ENCODE assay signal across 9 mouse cellular contexts in genomic region chr5:115133358-115134066, GRCm38 (mm10). TPM values are rescaled to one million over a fixed set of nuclear protein-coding genes. Genes with fewer than 3 reads are reported as not detected.
A peak's percentile ranks its signal among the peaks of the same experiment; 100 is the strongest.
DNase-seq lines count a peak whose midpoint lies in the region; ATAC-seq and TF ChIP-seq lines count a peak whose summit lies in the region.
"Had no signal": no experiment of that assay in that cellular context is flagged by ENCODE, and none has a peak within 500 bp of the region (broad histone marks: within the 10 kb centered on the region; RNA-seq: fewer than 3 reads in every experiment).

No protein-coding gene starts in this region.

- intact Hi-C loops in left cerebral cortex, postnatal 36 days (cut with DNase I): no loop called here

- peak overlapping the region; percentile 76 for H3K9ac ChIP-seq in kidney, embryonic 15.5 days
- peak overlapping the region; percentile 71; the same call in 1 of the 2 replicates for H3K9ac ChIP-seq in hindbrain, postnatal 0 days (replicated peaks; ENCODE audit: low read length)
- peak overlapping the region; percentile 84; the same call in 1 of the 2 replicates for H3K9ac ChIP-seq in midbrain, postnatal 0 days (replicated peaks; ENCODE audit: low read length, poor library complexity, severe bottlenecking)

- no peak for DNase-seq in kidney, adult 11 months
- DNase-seq in hindbrain, postnatal 0 days (ENCODE audit: low spot score): no peak
- DNase-seq in midbrain, postnatal 0 days (ENCODE audit: low spot score): no peak
- no peak for DNase-seq in right cerebral cortex, adult 2 months (ENCODE audit: low spot score in 2 of 2)
- no peak for DNase-seq in left cerebral cortex, postnatal 36 days (ENCODE audit: low spot score in 2 of 2)
- no peak for DNase-seq in layer of hippocampus, adult 11-12 months (ENCODE audit: low spot score)
- DNase-seq: adrenal gland, postnatal 25 days had no signal

- TF ChIP-seq CTCF in cortical plate, adult 2 months (IDR thresholded peaks at IDR 0.05; ENCODE audit: extremely low read depth, insufficient read depth, low read length): no peak
- TF ChIP-seq CTCF in hindbrain, postnatal 0 days (IDR thresholded peaks at IDR 0.05; ENCODE audit: low read depth): no peak
- no peak for TF ChIP-seq CTCF in midbrain, postnatal 0 days (IDR thresholded peaks at IDR 0.05)

- H3K9me3 ChIP-seq in kidney, embryonic 15.5 days (replicated peaks): no peaks in the 10 kb centered on the region
- no peaks in the 10 kb centered on the region for H3K9me3 ChIP-seq in hindbrain, postnatal 0 days (ENCODE audit: low read length)
- H3K9me3 ChIP-seq in midbrain, postnatal 0 days (ENCODE audit: low read length): no peaks in the 10 kb centered on the region

- H3K4me1 ChIP-seq in kidney, embryonic 15.5 days: peaks cover 18% of the 10 kb centered on the region
- H3K4me1 ChIP-seq in cortical plate, adult 2 months (ENCODE audit: control insufficient read depth, insufficient read depth, low read length): peaks cover 8% of the 10 kb centered on the region
- H3K4me1 ChIP-seq in hindbrain, postnatal 0 days (ENCODE audit: insufficient read depth, low read length): peaks cover 4% of the 10 kb centered on the region; the same call in 1 of the 2 replicates
- peaks cover 10% of the 10 kb centered on the region; the same call in 1 of the 2 replicates for H3K4me1 ChIP-seq in midbrain, postnatal 0 days (ENCODE audit: insufficient read depth, low read length)

- H3K27ac ChIP-seq in kidney, embryonic 15.5 days: no peak overlapping the region
- no peak overlapping the region for H3K27ac ChIP-seq in cortical plate, adult 2 months (ENCODE audit: insufficient read depth, low read length)
- H3K27ac ChIP-seq in hindbrain, postnatal 0 days: no peak overlapping the region
- no peak overlapping the region for H3K27ac ChIP-seq in midbrain, postnatal 0 days (ENCODE audit: low read depth, low read length)

- no peak for ATAC-seq in kidney, embryonic 15.5 days (replicated peaks; ENCODE audit: low FRiP score)
- ATAC-seq in hindbrain, postnatal 0 days: no peak
- ATAC-seq in midbrain, postnatal 0 days (ENCODE audit: low FRiP score): no peak

- peak overlapping the region; percentile 92 for H3K4me3 ChIP-seq in kidney, embryonic 15.5 days (replicated peaks)
- peak overlapping the region; percentile 83; the same call in 1 of the 2 replicates for H3K4me3 ChIP-seq in cortical plate, adult 2 months (ENCODE audit: insufficient read depth, low read length)
- peak overlapping the region; percentile 85 for H3K4me3 ChIP-seq in hindbrain, postnatal 0 days (ENCODE audit: low read length)
- peak overlapping the region; percentile 89 for H3K4me3 ChIP-seq in midbrain, postnatal 0 days (ENCODE audit: low read depth, low read length)

- H3K27me3 ChIP-seq in kidney, embryonic 15.5 days: no peaks in the 10 kb centered on the region
- no peaks in the 10 kb centered on the region for H3K27me3 ChIP-seq in hindbrain, postnatal 0 days (ENCODE audit: insufficient read depth, low read length)
- no peaks in the 10 kb centered on the region for H3K27me3 ChIP-seq in midbrain, postnatal 0 days (ENCODE audit: insufficient read depth, low read length)

- TF ChIP-seq POLR2A in cortical plate, adult 2 months (IDR thresholded peaks at IDR 0.05; ENCODE audit: extremely low read depth, insufficient read depth, low read length): no peak

- H3K36me3 ChIP-seq in kidney, embryonic 15.5 days: peaks cover 20% of the 10 kb centered on the region
- peaks cover 15% of the 10 kb centered on the region for H3K36me3 ChIP-seq in hindbrain, postnatal 0 days (ENCODE audit: insufficient read depth, low read length)
- peaks cover 9% of the 10 kb centered on the region for H3K36me3 ChIP-seq in midbrain, postnatal 0 days (ENCODE audit: insufficient read depth, low read length)

- 51% methylated on average over 6 of the region's 6 CpGs for WGBS in kidney, embryonic 15.5 days
- WGBS in hindbrain, postnatal 0 days: 52% methylated on average over 6 of the region's 6 CpGs
- WGBS in midbrain, postnatal 0 days: 56% methylated on average over 6 of the region's 6 CpGs

- peak overlapping the region; percentile 95 for H3K4me2 ChIP-seq in kidney, embryonic 15.5 days
- peak overlapping the region; percentile 89 for H3K4me2 ChIP-seq in hindbrain, postnatal 0 days (ENCODE audit: low read depth, low read length)
- H3K4me2 ChIP-seq in midbrain, postnatal 0 days (ENCODE audit: low read depth, low read length, poor library complexity, severe bottlenecking): peak overlapping the region; percentile 93

RNA-seq across cellular contexts. Expression of gene Unc119b, which starts 1.3 kb away (rescaled TPM):
- polyA plus RNA-seq in kidney, embryonic 15.5 days (2015; fragmentation: Nextera tagmentation; extraction: Ambion mirVana): 43.7 and 48.1 TPM in 2 replicates
- polyA plus RNA-seq in cortical plate, adult 2 months (2012; rRNA removed): 24.8 and 26.2 TPM in 2 replicates
- total RNA-seq in hindbrain, postnatal 0 days (2014; rRNA removed): 27.0 and 32.1 TPM in 2 replicates
- polyA plus RNA-seq in hindbrain, postnatal 0 days (2015; fragmentation: Nextera tagmentation; extraction: Ambion mirVana): 22.5 and 23.4 TPM in 2 replicates
- total RNA-seq in midbrain, postnatal 0 days (2014; rRNA removed): 28.4 and 30.0 TPM in 2 replicates
- polyA plus RNA-seq in midbrain, postnatal 0 days (2015; fragmentation: Nextera tagmentation; extraction: Ambion mirVana): 16.9 and 18.4 TPM in 2 replicates
- total RNA-seq in left cerebral cortex, postnatal 36 days (2021): 10 to 100 TPM; 25.1 to 29.1 TPM

RNA-seq across cellular contexts. Expression of gene Acads, which starts 14.4 kb away (rescaled TPM):
- polyA plus RNA-seq in kidney, embryonic 15.5 days (2015; fragmentation: Nextera tagmentation; extraction: Ambion mirVana): 85.1 and 94.7 TPM in 2 replicates
- polyA plus RNA-seq in cortical plate, adult 2 months (2012; rRNA removed): 12.7 and 12.8 TPM in 2 replicates
- total RNA-seq in hindbrain, postnatal 0 days (2014; rRNA removed): 30.3 and 32.5 TPM in 2 replicates
- polyA plus RNA-seq in hindbrain, postnatal 0 days (2015; fragmentation: Nextera tagmentation; extraction: Ambion mirVana): 22.1 and 25.3 TPM in 2 replicates
- 16.5 and 17.4 TPM in 2 replicates for total RNA-seq in midbrain, postnatal 0 days (2014; rRNA removed)
- polyA plus RNA-seq in midbrain, postnatal 0 days (2015; fragmentation: Nextera tagmentation; extraction: Ambion mirVana): 13.4 and 14.1 TPM in 2 replicates
- 1 to 10 TPM; 7.5 TPM for total RNA-seq in left cerebral cortex, postnatal 36 days (2021)

RNA-seq across cellular contexts. Expression of gene Mlec, which starts 24.5 kb away (rescaled TPM):
- polyA plus RNA-seq in kidney, embryonic 15.5 days (2015; fragmentation: Nextera tagmentation; extraction: Ambion mirVana): 84.7 and 97.3 TPM in 2 replicates
- 74.6 and 78.6 TPM in 2 replicates for polyA plus RNA-seq in cortical plate, adult 2 months (2012; rRNA removed)
- total RNA-seq in hindbrain, postnatal 0 days (2014; rRNA removed): 65.5 and 80.9 TPM in 2 replicates
- 15.5 and 20.6 TPM in 2 replicates for polyA plus RNA-seq in hindbrain, postnatal 0 days (2015; fragmentation: Nextera tagmentation; extraction: Ambion mirVana)
- 61.7 and 64.6 TPM in 2 replicates for total RNA-seq in midbrain, postnatal 0 days (2014; rRNA removed)
- polyA plus RNA-seq in midbrain, postnatal 0 days (2015; fragmentation: Nextera tagmentation; extraction: Ambion mirVana): 11.4 and 16.2 TPM in 2 replicates
- total RNA-seq in left cerebral cortex, postnatal 36 days (2021): 10 to 100 TPM; 68.2 to 91.7 TPM

RNA-seq across cellular contexts. Expression of gene Gm10401, which starts 35.4 kb away (rescaled TPM):
- polyA plus RNA-seq in kidney, embryonic 15.5 days (2015; fragmentation: Nextera tagmentation; extraction: Ambion mirVana): 33.0 and 34.2 TPM in 2 replicates
- polyA plus RNA-seq in cortical plate, adult 2 months (2012; rRNA removed): not detected in 2 replicates
- total RNA-seq in hindbrain, postnatal 0 days (2014; rRNA removed): not detected in 2 replicates
- polyA plus RNA-seq in hindbrain, postnatal 0 days (2015; fragmentation: Nextera tagmentation; extraction: Ambion mirVana): 38.5 and 39.3 TPM in 2 replicates
- not detected in 2 replicates for total RNA-seq in midbrain, postnatal 0 days (2014; rRNA removed)
- 42.9 and 44.1 TPM in 2 replicates for polyA plus RNA-seq in midbrain, postnatal 0 days (2015; fragmentation: Nextera tagmentation; extraction: Ambion mirVana)
- total RNA-seq in left cerebral cortex, postnatal 36 days (2021): not detected
- total RNA-seq: adrenal gland, postnatal 25 days had no signal
